Mouse (Mus musculus) left cerebral cortex, postnatal 4 days (tissue): ENCODE data around the gene Vstm2b. TPM values are rescaled to one million over a fixed set of nuclear protein-coding genes. Genes with fewer than 3 reads are reported as not detected.
A peak's percentile ranks its signal among the peaks of the same experiment; 100 is the strongest.

ENCODE experiments used
- DNase-seq: peaks from one replicate; pipeline ENCODE4 v3.0.0-alpha.2; 2022
- intact Hi-C: fragments of 180-260 bp; cut with DNase I; formaldehyde crosslinking; loops from one replicate; pipeline ENCODE4 v1.15.1; 2025
- total RNA-seq, 2 experiments: library from RNA; stranded (reverse); gene quantifications; 2 replicates each; pipeline ENCODE4 v1.2.3; 2021

The Vstm2b gene
- 10 to 100 TPM; 65.5 to 68.2 TPM for total RNA-seq

DNA sequence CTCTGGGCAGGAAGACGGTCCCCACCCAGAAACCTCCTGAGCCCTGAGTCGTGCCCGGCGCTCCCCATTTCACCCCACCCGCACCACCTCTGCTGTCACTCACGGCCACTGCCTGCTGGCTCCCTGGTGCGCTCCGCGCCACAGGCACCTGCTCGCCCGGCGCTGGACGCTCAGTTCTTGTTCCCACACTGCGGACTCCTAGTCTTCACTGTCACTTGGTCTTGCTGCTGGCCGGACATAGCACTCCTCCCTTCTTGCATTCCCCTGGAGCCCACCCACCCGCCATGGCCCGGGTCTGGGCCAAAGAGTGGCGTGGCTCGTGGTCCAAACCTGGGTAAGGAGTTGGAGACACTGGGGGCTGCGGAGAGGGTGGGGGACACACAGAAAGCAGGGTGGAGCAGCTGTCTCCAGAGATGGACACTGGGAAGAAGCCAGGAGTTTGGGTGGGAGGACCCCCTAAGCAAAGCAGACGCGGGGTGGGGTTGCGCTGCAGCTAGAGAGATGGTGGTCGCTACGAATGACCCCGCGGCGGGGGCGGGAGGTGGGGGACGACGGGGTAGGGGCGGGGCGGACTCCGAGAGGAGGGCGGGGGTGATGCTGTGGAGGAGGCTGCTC is at the start of gene Vstm2b:
Gene Vstm2b (plus strand): TSS at position 233 of the 615 bp plus-strand sequence.
- DNase-seq = no peak
- intact Hi-C loops = loop anchor here (5.0 kb wide), 1 partner anchor 506 kb away; no protein-coding TSS in a partner anchor

DNA sequence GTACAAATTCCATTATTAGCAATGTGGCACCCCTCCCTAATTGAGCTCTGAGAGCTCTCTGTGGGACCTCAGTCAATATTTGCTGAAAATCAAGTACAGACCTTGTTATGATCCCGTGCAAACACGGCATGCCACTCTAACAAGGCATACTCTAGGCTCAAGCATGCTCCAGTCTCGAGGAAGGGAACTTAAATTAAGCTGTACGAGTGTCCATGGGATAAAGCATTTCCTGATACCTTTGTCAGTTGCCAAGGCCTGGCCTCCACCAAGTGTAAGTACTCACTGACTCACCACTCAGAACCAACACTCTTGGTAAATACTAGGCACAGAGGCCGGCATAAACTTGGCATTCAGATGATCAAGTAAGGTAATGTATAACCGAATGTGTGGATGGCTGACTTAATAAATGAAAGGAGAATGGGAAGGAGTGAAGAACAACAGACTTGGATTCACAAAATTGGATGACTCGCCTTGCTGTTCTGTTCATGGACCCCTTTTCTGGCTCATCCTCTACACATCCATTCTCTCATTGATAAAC is 42.0 kb upstream of the Vstm2b start:
- DNase-seq = no peak
- intact Hi-C loops = no loop called here

DNA sequence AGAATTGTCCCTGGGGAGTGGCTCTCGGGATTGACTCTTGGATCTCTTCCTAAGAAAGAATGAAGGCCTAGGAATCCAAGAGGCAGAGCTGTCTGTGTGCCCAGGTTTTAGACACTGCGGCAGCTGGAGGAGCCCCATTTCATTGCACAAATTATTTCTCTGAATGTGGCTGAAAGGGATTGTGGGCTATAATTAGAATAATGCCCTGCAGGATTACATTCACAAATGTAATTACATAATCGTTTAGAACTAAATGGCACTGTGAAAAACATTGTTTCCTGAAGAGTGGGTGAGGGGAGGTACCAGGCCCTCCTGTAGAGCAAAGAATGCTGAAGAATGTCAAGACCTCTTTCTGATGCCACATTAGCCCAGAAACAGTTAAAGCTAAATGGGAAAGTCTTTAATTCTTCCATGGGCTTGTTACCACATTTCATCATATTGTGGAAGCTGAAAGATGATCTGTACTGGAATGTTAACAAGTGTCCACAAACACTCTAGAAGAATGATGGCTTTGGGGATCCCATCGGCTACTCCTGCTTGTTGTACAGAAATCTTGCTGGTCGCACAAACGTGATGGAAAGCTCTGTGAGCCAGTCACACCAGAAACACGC is 24.6 kb upstream of the Vstm2b start:
- DNase-seq = peak; percentile 13
- intact Hi-C loops = no loop called here

DNA sequence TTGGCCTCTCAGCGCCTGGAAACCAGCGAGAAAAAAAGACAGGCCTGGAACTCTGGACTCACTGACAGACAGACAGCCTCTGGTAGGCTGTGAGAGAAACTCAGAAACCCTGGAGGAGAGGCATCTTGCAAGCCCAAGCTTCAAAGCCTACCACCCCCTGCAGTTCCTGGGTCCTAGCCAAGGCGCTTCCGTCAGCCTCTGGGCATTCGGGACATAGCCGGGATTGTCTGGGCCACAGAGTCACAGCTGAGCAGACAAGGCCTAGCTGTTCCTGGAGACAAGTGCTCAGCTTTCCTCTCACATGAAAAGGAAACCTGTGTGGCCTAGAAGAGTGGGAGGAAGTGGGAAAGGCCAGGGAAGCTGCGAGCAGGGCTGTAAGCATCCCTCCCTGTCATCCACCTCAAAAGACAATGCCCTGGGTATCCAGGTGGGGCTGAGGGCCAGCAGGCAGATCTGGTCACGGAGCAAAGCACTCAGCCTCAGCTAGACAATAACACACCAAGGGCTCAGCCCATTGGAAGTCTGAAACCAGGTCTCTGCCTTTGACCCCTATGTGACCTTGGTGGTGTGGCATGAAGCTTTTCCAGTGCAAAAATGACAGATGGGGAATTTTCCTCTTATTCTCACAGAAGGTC is 13.2 kb upstream of the Vstm2b start:
- intact Hi-C loops = no loop called here
- peak; percentile 92 for DNase-seq

DNA sequence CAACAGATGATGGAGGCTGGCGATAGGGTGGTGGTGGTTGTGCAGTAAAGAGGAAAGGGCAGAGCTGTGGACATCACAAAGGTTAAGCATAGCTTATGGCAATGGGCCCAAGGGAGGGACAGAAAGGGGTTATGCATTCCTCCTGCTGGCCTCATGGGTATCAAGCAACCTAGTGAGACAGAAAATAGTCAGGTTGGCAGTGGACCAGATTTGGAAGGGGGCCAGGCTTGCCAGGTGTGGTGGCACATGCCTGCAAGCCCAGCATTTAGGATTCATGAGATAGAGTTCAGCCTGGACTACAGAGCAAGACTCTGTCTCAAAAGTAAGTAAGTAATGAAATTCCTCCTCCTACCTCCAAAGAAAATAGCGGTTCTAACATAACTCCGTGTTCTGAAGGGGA is 9.8 kb upstream of the Vstm2b start:
- intact Hi-C loops = no loop called here
- DNase-seq = peak; percentile 66

DNA sequence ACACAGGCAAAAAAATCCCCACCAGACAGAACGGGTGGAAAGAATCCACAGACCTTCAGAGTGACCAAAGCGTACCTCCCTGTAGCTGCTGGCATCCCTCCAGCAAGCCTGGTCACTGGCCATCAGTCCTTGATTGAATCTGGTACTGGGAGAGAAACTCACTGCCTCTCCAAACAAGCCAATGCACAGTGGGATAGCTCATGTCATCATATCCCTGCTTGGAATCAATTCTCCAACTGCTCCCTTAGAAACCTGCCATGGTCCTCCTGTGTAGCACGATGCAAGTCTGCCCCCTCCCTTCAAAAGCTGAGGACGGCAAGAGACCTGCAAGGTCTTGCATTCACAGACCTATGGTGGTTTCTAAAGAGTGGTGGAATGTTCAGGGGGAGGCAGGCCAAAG is 1.2 kb upstream of the Vstm2b start:
- intact Hi-C loops = loop anchor here (5.0 kb wide), 1 partner anchor 505 kb away; no protein-coding TSS in a partner anchor
- DNase-seq = peak; percentile 29

DNA sequence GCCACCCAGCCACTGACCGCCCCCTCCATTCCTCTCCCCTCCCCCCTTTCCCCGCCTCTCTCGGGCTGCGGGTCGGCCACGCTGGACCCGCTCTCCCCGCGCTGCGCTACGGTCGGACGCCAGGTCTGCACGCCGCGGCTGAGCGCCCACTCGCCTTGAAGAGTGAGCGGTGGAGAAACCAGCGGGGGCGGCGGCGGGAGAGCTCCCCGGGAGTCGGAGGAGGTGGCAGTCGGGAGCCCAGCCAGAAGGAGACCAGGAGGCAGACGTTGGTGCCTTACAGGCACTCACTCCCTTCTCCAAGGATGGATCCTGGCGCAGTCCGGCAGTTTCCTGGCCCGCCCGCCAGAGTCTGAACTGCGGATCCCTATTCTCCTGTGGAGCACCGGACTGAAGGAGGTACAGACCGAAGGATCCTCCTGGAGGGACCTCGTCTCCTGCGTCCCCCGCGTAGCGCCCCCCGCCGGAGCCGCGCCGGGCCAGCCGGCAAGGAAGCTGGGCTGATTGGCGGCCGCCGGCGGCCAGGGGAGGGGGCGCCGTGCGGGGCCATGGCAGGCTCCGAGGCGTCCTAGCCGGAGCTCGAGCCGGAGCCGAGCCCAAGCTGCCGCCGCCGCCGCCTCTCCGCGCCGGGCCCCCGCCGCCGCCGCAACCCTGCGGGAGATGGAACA is 715 bp downstream of the Vstm2b start:
- peak; percentile 36 for DNase-seq
- intact Hi-C loops = loop anchor here (5.0 kb wide), 1 partner anchor 507 kb away; no protein-coding TSS in a partner anchor

DNA sequence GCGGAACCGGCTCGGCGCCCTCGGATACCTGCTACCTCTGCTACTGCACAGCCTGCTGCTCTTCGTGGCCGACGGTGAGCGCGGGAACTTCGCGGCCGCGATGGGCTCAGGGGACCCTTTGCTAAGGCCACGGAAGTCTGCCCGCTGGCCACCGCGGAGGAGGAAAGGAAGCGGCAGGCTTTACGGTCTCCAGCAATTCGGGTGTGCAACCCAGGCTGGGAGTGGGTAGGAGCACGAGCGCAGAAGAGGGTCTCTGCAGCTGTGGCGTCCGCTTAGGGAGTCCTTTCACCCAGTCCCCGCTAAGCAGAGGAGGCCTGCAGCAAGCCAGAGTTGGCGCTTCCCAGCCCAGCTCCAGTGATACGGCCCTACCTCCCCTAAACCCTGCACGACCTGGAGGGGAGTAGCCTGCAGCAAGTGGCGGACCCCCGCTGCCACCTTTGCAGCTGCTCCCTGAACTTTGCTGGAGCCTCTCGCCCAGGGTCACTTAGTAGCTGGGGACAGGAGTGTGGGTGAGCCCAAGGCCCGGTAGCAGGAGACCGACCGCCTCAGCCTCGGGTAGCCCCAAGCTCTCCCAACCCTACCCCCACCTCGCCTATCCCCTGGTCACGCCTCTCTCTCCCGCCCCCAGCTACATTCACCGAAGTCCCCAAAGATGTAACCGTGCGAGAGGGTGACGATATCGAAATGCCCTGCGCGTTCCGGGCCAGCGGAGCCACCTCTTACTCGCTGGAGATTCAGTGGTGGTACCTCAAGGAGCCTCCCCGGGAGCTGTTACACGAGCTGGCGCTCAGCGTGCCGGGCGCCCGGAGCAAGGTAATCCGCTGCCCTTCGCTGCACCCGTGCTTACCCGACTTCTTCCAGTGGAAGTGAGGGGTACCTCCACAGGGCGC is 1.5 kb downstream of the Vstm2b start:
- peak; percentile 19 for DNase-seq
- intact Hi-C loops = loop anchor here (5.0 to 10.0 kb wide), 3 partner anchors 507 to 1045 kb away; no protein-coding TSS in a partner anchor

DNA sequence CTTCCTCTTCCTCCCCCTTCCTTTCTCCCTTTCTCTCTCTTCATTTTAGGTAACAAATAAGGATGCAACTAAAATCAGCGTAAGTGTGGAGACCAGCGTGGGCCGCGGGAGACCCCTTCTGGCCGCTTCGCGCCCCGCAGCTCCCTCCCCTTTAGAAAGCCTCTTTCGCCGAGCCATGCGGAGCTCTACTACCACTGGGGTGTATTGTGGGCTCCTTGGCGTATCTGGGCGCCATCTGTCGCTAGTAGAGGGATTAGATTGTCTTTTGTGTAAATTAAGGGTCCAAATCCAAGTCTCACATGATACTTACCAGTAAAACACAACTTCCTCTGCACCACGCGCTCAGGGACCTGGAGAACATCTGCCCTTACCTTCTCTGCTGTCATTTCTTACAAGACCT is 3.1 kb downstream of the Vstm2b start:
- intact Hi-C loops = loop anchor here (10.0 kb wide), 2 partner anchors 626 to 1046 kb away; no protein-coding TSS in a partner anchor

DNA sequence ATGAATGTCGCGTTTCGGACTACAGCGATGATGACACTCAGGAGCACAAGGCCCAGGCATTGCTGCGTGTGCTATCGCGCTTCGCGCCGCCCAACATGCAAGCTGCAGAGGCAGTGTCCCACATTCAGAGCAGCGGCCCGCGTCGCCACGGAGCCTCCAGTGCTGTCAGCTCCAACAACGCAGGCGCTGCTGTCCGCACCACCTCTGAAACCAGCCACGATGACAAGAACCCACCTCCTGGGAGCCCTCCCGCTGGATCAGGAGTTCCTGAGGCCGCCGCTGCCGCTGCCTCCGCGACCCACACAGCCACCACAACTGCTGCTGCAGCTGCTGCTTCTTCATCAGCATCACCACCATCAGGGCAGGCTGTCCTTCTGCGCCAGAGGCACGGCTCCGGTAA is 4.4 kb downstream of the Vstm2b start:
- DNase-seq = peak; percentile 5
- intact Hi-C loops = loop anchor here (10.0 kb wide), 2 partner anchors 628 to 1048 kb away; no protein-coding TSS in a partner anchor

More for the DNA sequence above, 3.1 kb downstream of the Vstm2b start:
- DNase-seq = peak; percentile 88

DNA sequence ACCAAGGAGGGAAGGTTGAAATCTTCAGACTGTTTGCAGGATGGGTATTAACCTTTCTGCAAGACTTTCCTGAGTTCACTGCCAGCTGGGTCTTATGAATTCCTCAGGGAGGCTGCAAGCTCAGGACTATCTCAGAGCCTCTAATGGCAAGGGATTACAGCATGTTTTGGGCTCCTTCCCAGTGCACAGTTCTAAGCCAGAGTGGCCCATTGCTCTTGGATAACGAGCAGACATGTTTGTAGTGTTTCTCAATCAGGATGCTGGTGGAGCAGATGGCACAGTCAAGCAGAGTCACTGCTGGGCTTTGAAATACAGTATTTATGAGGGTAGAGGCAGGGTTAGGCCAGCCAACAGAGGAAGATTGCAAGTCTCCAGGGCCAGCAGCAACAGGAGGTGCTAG is 8.4 kb downstream of the Vstm2b start:
- peak; percentile 23 for DNase-seq
- intact Hi-C loops = loop anchor here (10.0 kb wide), 2 partner anchors 632 to 1052 kb away; no protein-coding TSS in a partner anchor

DNA sequence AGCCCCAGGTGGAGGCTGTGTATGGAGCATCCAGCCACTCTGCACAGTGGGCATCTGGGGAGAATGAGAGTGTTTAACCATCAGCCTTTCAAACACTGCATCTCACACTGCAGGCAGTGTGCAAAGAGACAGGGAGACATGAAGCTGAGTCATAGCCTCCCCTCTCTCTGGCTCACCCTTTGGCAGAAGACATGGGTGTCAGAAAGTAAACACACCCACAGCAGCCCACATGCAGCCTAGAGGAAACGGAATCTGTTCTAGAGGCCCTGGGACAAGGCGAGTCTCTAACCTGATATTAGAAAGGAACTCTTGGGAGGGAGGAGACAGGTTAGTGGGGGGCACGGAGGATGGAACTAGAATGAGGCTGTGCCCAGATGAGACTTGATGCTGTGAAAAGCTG is 18.6 kb downstream of the Vstm2b start:
- intact Hi-C loops = no loop called here
- no peak for DNase-seq

DNA sequence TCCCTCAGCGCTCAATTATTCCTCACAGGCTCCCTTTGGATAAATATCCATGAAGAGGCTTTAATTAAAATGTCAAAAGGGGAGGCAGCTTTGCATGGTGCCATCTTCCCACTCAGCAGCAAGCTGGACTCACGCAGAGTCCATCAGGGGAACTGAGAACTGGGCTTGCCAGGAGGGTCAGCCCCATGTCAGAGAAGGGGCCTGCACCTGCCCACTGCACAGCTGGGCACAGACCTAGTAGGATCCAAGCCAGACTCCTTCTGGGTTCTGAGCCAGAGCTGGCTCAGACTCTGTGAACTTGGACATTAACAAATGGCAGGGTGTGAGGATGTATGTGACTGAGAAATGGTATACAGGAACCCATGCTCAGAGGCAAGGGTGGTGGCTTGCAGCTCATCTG is 22.0 kb downstream of the Vstm2b start:
- peak; percentile 69 for DNase-seq
- intact Hi-C loops = no loop called here

DNA sequence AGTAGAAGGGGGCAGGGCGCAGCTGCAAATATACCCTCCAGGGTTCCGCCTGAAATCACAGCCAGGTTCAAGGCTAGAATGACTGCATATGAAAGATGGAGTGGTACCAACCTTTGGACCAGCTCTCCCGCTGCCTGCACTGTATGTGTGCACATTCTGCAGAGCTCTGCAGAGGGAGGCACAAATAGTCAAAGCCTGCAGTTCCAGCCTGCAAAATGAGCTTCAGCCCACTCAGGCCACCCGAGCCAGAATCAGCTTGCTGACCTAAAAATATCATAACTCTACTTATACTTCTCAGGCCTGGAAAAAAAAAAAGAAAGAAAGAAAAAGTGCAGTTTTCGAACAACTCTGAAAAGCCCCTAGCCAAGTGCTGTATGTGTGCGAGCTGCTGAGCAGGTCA is 23.2 kb downstream of the Vstm2b start:
- intact Hi-C loops = no loop called here
- no peak for DNase-seq

DNA sequence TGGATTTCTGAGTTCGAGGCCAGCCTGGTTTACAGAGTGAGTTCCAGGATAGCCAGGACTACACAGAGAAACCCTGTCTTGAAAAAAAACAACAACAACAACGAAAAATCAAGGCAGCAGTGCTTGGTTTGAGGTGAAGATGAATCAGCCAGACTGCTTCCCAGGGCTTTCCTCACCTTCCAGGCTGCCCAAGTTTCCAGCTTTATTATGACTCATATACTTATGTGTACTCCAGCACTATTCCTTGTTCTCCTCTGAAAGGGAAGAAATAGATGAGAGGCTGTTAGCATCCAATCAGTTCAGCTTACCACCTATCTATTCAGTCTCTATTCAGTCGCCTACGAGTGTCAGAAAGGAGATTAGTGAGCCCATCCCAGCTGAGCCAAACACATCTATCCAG is 24.7 kb downstream of the Vstm2b start:
- no peak for DNase-seq
- intact Hi-C loops = no loop called here

DNA sequence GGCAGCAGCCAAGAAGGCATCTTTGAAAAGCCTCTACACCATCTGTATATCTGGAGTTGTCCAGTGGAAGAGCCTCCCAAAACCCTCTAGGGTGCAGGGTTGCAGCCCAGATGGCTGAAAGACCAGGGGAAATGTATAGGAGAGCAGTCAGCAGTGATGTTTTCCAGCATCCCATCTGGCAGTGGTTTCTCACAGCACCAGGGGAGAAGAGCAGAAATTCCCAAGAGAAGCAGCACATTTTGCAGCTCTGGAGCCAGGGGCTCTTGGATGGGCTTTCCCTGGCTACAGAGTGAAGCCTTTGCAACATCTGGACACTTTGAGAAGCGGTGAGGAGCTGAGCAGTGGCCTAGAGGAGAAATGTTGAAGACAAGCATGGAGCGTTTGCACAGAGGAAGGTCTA is 30.3 kb downstream of the Vstm2b start:
- DNase-seq = peak; percentile 3
- intact Hi-C loops = no loop called here

DNA sequence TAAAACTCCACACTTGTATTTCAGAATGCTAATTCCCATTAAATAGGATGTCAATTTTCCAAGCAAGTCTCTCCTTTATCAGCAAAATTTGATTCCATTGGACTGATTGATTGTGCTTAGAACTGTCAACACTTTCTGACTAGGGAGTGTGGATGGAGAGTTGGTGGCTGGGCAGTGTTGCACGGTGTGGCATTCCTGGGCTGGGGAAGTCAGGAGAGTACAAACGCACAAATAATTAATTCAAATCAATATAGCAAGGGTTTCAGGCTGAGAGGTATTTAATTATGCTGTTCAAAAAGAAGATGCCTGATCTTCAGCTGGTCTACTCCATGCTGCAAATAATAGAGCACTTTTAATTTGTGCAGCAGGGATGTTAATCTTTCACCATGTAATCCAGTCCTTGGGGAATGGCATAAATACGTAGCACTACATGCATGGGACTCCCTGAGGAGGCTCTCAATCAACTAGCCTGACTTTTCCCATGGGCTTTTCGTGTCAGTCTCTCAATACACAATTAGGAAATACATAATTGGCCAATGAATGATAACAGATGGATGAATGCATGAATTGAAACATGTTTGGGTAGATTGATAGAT is 38.6 kb downstream of the Vstm2b start:
- intact Hi-C loops = no loop called here
- no peak for DNase-seq

DNA sequence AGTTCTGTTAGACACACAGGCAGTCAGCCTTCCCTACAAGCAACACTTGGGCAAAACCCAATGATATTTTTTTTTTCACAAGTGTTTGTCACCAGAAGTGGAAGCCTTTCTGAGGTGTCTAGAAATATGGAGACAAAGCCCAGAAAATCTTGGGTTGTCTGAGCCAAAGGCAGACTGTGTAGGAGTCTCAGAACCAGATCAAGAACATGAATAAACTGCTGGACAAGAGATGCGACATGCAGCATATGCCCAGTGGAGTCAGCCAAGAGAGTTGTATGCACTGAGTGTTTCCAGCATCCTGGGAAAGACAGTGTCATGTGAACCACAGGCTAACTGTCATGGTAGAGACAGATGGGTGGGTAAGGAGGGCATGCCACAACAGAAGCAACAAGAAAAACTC is 41.2 kb downstream of the Vstm2b start:
- intact Hi-C loops = no loop called here
- DNase-seq = no peak

DNA sequence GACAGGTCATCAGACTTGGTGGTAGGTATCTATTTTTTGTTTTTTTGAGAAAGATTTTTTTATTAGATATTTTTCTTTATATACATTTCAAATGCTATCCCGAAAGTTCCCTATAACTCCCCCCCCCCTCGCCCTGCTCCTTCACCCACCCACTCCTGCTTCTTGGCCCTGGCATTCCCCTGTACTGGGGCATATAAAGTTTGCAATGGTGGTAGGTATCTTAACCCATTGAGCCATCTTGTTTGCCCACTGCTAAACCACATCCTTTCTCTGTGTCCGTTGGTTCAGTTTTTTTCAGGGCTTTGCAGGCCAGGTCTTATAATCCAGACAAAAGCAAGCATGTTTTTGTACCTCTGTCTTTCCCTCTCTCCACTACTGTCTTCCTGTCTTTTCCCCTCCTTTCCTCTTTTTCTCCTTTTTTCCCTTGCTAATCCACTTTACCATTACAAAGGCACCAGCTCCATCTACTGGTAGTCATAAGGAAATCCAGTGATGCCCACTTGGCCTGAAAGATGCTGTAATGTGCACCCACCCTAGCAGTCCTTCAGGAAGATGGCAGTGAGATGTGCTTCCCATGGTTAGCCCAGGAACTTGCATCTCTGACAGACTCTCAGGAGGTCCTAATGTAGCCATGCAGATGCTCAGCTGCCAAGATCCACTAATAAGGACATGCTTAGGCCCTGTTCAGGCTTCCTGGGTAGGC is 44.3 kb downstream of the Vstm2b start:
- DNase-seq = no peak
- intact Hi-C loops = loop anchor here (2.0 to 5.0 kb wide), 2 partner anchors 1094 to 1225 kb away; no protein-coding TSS in a partner anchor
